Mouse (Mus musculus) heart, embryonic 11.5 days (tissue): Measurements from ENCODE around the gene Dagla. TPM values are rescaled to one million over a fixed set of nuclear protein-coding genes. Genes with fewer than 3 reads are reported as not detected.
A peak's percentile ranks its signal among the peaks of the same experiment; 100 is the strongest.

ENCODE experiments used
- ATAC-seq: fragments of 200-750 bp; cut with Nextera tagmentation; replicated peaks from 2 replicates; pipeline ENCODE4 v1.8.0; 2017; ENCODE audit warnings: moderate library complexity; ENCODE audit not compliant: insufficient number of reproducible peaks, low FRiP score, low TSS enrichment
- H3K27ac ChIP-seq: fragments of 300-500 bp; sonication (generic); 2 replicates; pipeline ENCODE4 v1.5.1; 2014; ENCODE audit warnings: mild to moderate bottlenecking, low read depth, low read length
- H3K27me3 ChIP-seq: fragments of 300-500 bp; sonication (generic); 2 replicates; pipeline ENCODE4 v1.6.1; 2014; ENCODE audit warnings: mild to moderate bottlenecking, low read length, mixed read lengths; ENCODE audit not compliant: control insufficient read depth, insufficient read depth
- H3K36me3 ChIP-seq: fragments of 300-500 bp; sonication (generic); 2 replicates; pipeline ENCODE4 v1.6.1; 2014; ENCODE audit warnings: mild to moderate bottlenecking, low read length, moderate library complexity, mixed read lengths; ENCODE audit not compliant: control insufficient read depth, insufficient read depth
- H3K4me1 ChIP-seq: fragments of 300-500 bp; sonication (generic); 2 replicates; pipeline ENCODE4 v1.6.1; 2014; ENCODE audit warnings: low read length; ENCODE audit not compliant: control insufficient read depth, insufficient read depth
- H3K4me2 ChIP-seq: fragments of 300-500 bp; sonication (generic); 2 replicates; pipeline ENCODE4 v1.6.1; 2014; ENCODE audit warnings: mild to moderate bottlenecking, moderate library complexity
- H3K4me3 ChIP-seq: fragments of 300-500 bp; sonication (generic); 2 replicates; pipeline ENCODE4 v1.5.1; 2014; ENCODE audit warnings: low read depth, low read length
- H3K9ac ChIP-seq: fragments of 300-500 bp; sonication (generic); 2 replicates; pipeline ENCODE4 v1.6.1; 2014; ENCODE audit warnings: mild to moderate bottlenecking, low read depth, low read length, moderate library complexity
- H3K9me3 ChIP-seq: fragments of 300-500 bp; sonication (generic); replicated peaks from 2 replicates; pipeline ENCODE4 v1.6.1; 2016; ENCODE audit warnings: low read length; ENCODE audit not compliant: control insufficient read depth
- WGBS: fragments of 180-500 bp; shearing (Covaris S2); extraction: QIAGEN DNeasy Blood & Tissue Kit; methylation state at CpG from one replicate; pipeline ENCODE4 v1.1.7; 2014; ENCODE audit not compliant: insufficient replicate concordance; 5-methylcytosine and 5-hydroxymethylcytosine counted together
- polyA plus RNA-seq: library from polyadenylated mRNA; unstranded; fragments of >200 nt; fragmentation: Nextera tagmentation; extraction: Ambion mirVana; gene quantifications from 2 replicates; pipeline ENCODE4 v1.2.1, GENCODE M21; 2014

Dagla gene
- 0.66 and 0.79 TPM in 2 replicates for polyA plus RNA-seq

DNA sequence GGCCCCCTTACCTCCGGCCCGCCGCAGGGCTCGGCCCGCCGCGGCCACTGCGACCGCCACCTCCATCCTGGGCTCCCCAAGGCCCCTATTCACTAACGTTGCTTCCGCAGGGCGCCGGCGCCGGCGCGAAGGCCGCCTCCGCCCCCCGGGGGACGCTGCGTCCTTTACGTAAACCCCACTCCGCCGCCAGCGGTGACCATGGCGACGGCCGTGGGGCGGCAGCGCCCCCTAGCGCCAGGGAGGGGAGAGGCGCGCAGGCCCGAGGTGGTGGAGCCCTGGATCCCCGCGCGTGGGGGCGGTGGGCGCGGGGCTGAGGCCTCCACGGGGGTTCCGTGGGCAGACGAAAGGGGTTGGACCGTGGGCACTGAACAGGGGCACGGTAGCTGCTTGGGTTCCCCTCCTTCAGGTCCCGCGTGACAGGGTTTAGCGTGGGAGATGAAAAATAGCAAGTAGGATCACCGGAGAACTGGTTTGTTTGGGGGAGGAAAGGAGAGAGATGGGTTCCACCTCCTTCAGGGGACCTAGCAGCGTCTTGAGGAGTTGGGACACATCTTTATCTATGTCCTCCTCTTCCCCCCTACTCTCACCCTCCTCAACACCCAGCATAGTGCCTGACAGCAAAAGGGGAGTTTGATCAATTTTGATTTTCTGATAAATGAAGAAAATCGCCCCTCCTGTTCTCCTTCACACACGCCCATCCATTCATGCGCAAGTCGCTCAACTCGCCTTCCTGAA, at the start of gene Dagla:
Dagla (minus strand) TSS at position 68 of the 735 bp plus-strand sequence.
- Histone ChIP-seq H3K4me3 (peak within 1 kb of the TSS; percentile 72), H3K27me3 (peaks cover 34% of the 10 kb centered on the region), H3K4me2 (peak within 1 kb of the TSS; percentile 100), H3K9me3 (no peaks in the 10 kb centered on the region), H3K9ac (peak within 1 kb of the TSS; percentile 78), H3K27ac (no peak within 1 kb of the TSS), H3K36me3 (no peaks in the 10 kb centered on the region), H3K4me1 (0 out of 2 replicates have a peak, but pooled peaks cover 2% of the 10 kb centered on the region)
- peak; percentile 36; the same call in 1 of the 2 replicates for ATAC-seq
- WGBS = 9% methylated on average over 49 of the region's 56 CpGs

DNA sequence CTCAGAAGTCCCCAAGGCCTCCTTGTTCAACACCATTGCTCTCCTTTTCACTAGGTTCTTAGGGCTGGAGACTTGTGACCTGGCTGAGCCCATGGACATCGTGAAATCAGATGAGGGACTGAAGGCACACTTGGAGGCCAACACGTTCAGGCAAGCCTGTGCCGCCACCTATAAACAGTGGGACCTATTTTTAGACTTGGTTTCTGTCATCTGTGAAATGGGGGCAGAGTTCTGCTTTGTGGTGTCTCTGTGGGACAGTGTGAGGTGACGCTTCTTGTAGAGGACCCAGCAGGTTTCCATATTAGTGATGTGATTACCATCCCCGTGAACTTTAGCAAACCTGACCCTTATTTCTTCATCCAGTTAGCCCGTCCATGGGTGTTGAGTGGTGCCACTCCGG, 47.5 kb upstream of the Dagla start:
- no peak overlapping the region for H3K27ac ChIP-seq
- H3K9me3 ChIP-seq = no peaks in the 10 kb centered on the region
- H3K36me3 ChIP-seq = no peaks in the 10 kb centered on the region
- 73% methylated on average over 7 of the region's 7 CpGs for WGBS
- H3K4me2 ChIP-seq = no peak overlapping the region
- H3K4me3 ChIP-seq = no peak overlapping the region
- no peak overlapping the region for H3K9ac ChIP-seq
- ATAC-seq = no peak
- H3K27me3 ChIP-seq = peaks cover 7% of the 10 kb centered on the region; the same call in 1 of the 2 replicates
- peaks cover 6% of the 10 kb centered on the region for H3K4me1 ChIP-seq

DNA sequence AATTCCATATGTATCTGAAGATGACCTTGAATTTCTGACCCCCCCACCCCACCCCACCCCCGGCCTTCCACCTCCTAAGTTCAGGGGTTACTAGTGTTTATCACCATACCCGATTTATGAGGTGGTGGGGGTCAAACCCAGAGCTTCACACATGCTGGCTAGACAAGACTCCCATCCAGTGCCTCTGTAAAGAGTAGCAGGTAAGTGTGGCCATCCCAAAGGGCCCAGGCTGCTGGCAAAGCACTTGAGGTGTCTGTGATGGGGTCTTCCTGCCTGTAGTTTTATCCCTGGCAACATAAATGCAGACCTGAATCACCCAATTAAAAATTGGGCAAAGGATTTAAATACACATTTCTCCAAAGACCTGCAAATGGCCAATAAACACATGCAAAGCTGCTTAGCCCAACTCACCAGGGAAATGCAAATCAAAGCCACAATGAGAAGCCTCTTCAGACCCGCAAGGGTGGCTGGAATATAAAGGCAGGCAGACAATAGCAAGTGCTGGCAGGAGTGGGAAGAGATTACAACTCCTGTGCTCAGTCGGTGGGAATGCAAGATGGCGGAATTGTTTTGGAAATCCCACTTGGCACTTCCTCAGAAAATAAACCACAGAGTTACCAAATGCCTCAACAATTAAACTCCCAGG, 43.1 kb upstream of the Dagla start:
- Histone ChIP-seq H3K36me3 (no peaks in the 10 kb centered on the region), H3K4me2 (no peak overlapping the region), H3K9me3 (no peaks in the 10 kb centered on the region), H3K27me3 (peaks cover 11% of the 10 kb centered on the region), H3K27ac (no peak overlapping the region), H3K9ac (no peak overlapping the region), H3K4me3 (no peak overlapping the region), H3K4me1 (no peaks in the 10 kb centered on the region)
- WGBS = 50% methylated on average over 5 of the region's 5 CpGs
- ATAC-seq = no peak

DNA sequence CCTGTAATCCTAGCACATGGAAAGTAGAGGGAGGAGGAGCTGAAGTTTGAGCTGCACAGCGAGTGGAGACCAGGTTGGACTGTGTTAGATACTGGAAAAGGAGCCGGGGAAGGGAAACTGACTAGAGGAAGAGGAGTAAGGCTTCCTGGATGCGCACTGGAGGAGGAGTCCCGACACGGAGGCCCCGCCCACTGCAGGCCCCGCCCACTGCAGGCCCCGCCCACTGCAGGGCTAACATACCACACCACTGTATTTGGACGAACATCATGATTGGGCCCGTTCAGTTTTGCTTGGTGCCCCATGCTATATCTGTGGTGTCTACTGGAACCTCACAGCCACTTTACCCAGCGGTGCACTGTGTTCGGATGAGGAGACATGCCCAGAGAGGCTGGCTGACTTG, 41.0 kb upstream of the Dagla start:
- Histone ChIP-seq H3K4me3 (no peak overlapping the region), H3K36me3 (no peaks in the 10 kb centered on the region), H3K9ac (no peak overlapping the region), H3K27ac (no peak overlapping the region), H3K4me1 (peaks cover 12% of the 10 kb centered on the region), H3K9me3 (no peaks in the 10 kb centered on the region), H3K4me2 (no peak overlapping the region), H3K27me3 (peaks cover 20% of the 10 kb centered on the region)
- WGBS = 35% methylated on average over 12 of the region's 12 CpGs
- 0 out of 2 replicates have a peak, but pooled peaks have one; percentile 4 for ATAC-seq

DNA sequence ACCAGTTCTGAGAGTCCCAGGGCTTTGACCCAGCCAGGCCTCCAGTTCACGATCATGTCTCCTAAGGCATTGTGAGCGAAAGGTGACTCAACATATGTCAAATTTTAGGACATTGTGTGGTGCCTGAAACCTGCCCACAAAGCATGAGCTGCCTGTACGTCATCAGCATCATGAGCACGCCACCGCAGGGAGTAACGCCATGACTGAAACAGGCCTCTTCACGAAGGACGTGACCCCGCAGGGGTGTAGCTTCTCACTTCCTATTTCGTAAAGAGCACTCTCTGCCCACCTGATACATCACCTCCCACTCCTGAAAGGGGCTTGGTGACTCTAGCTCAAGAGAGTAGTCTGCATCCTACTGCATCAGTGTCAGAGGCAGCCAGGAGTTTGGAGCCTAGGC, 39.2 kb upstream of the Dagla start:
- H3K4me2 ChIP-seq = no peak overlapping the region

DNA sequence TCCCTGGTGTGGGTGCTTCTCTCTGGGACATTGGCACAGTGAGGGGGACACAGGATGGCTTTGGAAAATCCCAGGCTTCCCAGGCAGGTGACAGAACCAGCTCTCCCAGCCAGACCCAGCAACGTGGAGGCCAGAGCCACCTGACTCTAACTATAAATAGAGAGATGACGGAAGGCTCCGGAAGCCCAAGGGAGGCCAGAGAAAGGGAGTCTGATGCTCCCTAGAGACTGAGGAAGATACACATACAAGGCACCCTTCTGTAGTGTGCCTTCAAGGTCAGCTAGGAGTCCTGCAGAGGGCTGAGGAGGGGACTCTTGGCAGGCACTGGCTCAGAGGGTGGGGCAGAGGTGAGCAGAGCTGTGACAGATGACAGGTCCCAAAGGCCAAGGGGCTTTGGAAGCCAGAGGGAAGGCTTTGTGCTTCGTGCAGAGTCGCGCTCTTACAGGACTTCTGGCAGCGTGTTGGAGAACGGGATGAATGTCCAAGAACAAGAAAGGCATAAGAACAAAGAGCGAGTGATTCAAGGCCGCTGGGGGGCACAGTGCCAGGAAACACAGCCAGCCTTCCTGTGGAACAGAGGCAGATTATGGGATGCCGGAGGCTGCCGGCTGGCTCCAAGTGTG, 37.3 kb upstream of the Dagla start:
- no peaks in the 10 kb centered on the region for H3K36me3 ChIP-seq
- WGBS = 39% methylated on average over 12 of the region's 12 CpGs
- no peak overlapping the region for H3K4me3 ChIP-seq
- no peak overlapping the region; the same call in none of the 2 replicates for H3K4me2 ChIP-seq
- peak overlapping the region; percentile 37; the same call in 1 of the 2 replicates for H3K27ac ChIP-seq
- H3K4me1 ChIP-seq = peaks cover 12% of the 10 kb centered on the region
- ATAC-seq = peak; percentile 43; the same call in 1 of the 2 replicates
- H3K9me3 ChIP-seq = no peaks in the 10 kb centered on the region
- peaks cover 46% of the 10 kb centered on the region for H3K27me3 ChIP-seq
- H3K9ac ChIP-seq = 0 out of 2 replicates have a peak overlapping the region, but pooled peaks have one; percentile 43

More for the DNA sequence above, 39.2 kb upstream of the Dagla start:
- no peak for ATAC-seq
- 75% methylated on average over 10 of the region's 10 CpGs for WGBS
- Histone ChIP-seq H3K4me1 (peaks cover 12% of the 10 kb centered on the region), H3K4me3 (no peak overlapping the region), H3K9ac (no peak overlapping the region), H3K9me3 (no peaks in the 10 kb centered on the region), H3K27me3 (peaks cover 32% of the 10 kb centered on the region), H3K36me3 (no peaks in the 10 kb centered on the region), H3K27ac (no peak overlapping the region)

DNA sequence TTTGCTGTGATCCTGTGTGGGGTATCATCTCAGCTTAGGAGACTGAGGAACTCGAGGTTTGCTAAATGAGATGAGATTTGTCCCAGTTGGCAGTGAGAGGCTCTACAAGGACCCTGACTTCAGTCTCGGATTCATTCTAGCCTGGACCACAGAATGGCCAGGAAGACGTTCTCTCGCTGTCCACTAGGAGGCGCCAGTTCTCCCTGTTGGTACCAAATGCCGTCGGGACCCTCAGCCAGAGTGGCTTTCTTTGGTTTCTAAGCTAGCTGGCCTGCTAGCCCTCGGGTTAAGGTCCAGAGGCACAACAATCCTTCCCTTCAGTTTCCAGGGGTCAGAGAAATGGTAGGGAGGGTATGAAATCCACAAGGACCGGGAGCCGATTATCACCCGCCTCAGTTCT, 36.5 kb upstream of the Dagla start:
- ATAC-seq = no peak
- no peaks in the 10 kb centered on the region for H3K36me3 ChIP-seq
- H3K4me3 ChIP-seq = no peak overlapping the region
- H3K9ac ChIP-seq = no peak overlapping the region
- 18% methylated on average over 11 of the region's 11 CpGs for WGBS
- no peaks in the 10 kb centered on the region for H3K9me3 ChIP-seq
- no peak overlapping the region for H3K4me2 ChIP-seq
- peaks cover 52% of the 10 kb centered on the region for H3K27me3 ChIP-seq
- H3K27ac ChIP-seq = no peak overlapping the region
- H3K4me1 ChIP-seq = peaks cover 12% of the 10 kb centered on the region

DNA sequence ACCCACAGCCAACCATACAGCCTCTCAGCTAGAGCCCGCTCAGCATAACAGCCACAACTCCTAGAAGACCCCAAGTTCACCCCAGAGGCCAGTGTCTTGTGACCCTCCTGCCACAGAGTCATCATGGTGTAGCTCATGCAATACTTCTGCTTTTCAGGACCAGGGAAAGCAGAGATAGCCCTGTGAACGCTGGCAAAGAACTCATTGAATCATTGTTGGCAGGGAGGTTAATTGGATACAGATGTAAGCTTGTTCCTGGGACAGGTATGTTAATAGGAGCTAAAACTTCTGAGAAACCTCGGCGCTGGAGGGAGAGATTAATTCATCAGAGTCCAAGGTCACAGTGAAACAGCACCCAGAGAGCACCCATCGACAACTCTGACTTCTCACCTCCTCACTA, 36.0 kb upstream of the Dagla start:
- no peak overlapping the region for H3K27ac ChIP-seq
- H3K4me3 ChIP-seq = no peak overlapping the region
- peaks cover 12% of the 10 kb centered on the region for H3K4me1 ChIP-seq
- H3K9ac ChIP-seq = no peak overlapping the region
- no peaks in the 10 kb centered on the region for H3K36me3 ChIP-seq
- peaks cover 55% of the 10 kb centered on the region for H3K27me3 ChIP-seq
- no peak overlapping the region for H3K4me2 ChIP-seq
- 25% methylated on average over 5 of the region's 5 CpGs for WGBS
- ATAC-seq = no peak
- no peaks in the 10 kb centered on the region for H3K9me3 ChIP-seq
